Mouse (Mus musculus) adrenal gland, postnatal 4 days (tissue): ENCODE results near the gene Mpv17. TPM values are rescaled to one million over a fixed set of nuclear protein-coding genes. Genes with fewer than 3 reads are reported as not detected.

Source experiments
- DNase-seq, 2 experiments: peaks; one replicate each; pipeline ENCODE4 v3.0.0; 2021 to 2022; ENCODE audit warnings: low spot score in 2 of 2, mixed read lengths in 2 of 2
- total RNA-seq, 2 experiments: library from RNA; stranded (reverse); gene quantifications; 2 replicates each; pipeline ENCODE4 v1.2.3; 2021

Mpv17 gene
- total RNA-seq, 2 experiments from 2014 or later, result 51.9 to 52.7 TPM

GRCm38 (mm10) chr5:31110781-31111180, 43.3 kb downstream of the Mpv17 start:
- DNase-seq, result no peak

GRCm38 (mm10) chr5:31108000-31108490, 46.0 kb downstream of the Mpv17 start, which contains the start of gene Slc30a3:
TSS of gene Slc30a3 (minus strand) at chr5:31108237.
- no peak for DNase-seq

DNA sequence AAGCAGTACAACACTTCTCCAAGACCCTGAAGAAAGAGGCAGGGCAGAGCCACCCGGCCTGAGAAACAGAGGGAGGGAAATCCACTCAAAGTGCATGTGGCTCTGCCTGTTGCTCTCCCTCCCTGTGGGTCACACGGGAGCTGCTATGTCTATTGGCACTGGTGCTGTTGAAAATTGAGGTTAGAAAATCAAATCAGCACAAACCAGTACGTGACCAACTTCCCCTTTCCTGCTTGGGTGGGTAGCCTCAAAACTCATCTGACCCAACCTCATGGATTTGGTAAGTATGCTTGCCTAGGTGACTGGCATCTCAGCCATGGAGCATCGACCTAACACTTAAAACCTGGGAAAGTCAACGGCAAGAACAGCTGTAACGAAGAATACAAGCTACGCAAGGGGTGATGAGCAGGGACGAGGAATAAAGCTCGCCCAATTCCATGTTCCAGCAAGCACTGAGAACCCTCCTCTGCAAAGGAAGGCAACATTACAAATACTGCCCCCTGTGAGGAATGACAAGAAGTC, 48.2 kb downstream of the Mpv17 start, which contains the start of gene Dnajc5g:
Gene Dnajc5g (plus strand): TSS at position 472 of the 522 bp plus-strand sequence.
- DNase-seq, result no peak

GRCm38 (mm10) chr5:31095711-31096480, 58.2 kb downstream of the Mpv17 start:
- DNase-seq, result no peak

GRCm38 (mm10) chr5:31094799-31095691, 59.0 kb downstream of the Mpv17 start:
- DNase-seq, result no peak

GRCm38 (mm10) chr5:31094100-31094798, 59.8 kb downstream of the Mpv17 start:
- DNase-seq, result no peak

DNA sequence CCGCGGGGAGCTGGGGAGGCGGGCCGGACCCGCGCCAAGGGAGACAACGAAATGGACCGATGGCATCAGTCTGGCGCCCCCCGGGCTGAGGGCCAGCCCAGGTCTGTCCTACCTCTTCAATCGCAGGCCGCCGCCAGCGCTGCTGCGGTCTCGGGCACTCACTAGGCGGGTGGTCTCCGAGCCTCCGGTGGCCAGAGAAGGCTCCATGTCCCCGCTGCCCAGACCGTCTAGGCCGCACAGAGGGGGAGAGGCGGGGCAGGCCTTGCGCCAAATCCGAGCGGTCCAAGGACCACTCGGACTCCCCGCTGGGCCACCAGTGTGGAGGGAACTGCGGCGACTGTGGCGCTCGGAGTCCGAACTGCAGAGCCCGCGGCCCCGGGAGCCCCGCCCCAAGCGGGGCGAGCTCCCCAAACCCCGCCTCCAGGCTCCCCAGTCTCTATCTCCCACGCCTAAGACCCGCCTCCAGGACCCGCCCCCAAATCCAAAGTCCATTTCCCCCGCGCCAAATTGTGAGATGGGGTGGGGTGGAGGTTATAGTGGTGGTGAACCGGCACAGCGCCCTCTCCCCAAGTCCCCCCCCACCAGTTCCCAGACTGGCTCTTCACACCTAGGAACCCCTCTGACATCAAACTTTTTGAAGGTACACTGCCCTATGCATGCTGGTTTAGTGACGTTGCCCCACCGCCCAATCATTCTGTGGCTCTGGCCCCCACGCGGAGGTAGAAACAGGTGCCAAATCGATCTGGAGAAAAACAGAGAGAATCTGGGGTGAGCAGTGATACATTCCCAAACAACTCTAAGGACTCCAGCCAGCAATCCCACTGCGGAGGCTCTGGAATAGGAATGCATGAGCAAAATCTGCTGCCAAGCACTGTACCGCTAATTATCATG, 60.7 kb downstream of the Mpv17 start:
- DNase-seq, result no peak

- DNase-seq, result no peak
Measured at GRCm38 (mm10) chr5:31092231-31092975, 61.6 kb downstream of the Mpv17 start.

Other genes starting within 250 kb of the Mpv17 start
- gene Ost4, start 246.5 kb downstream of the Mpv17 start, total RNA-seq, result 100 to 1,000 TPM; 196 to 201 TPM
- gene Emilin1, start 240.8 kb downstream of the Mpv17 start, total RNA-seq, result 100 to 1,000 TPM; 100 to 114 TPM
- gene Khk, start 232.8 kb downstream of the Mpv17 start, total RNA-seq, result 10 to 100 TPM; 57.2 to 64.8 TPM
- 1 to 10 TPM; 3.5 to 6.0 TPM for gene Cgref1, start 208.7 kb downstream of the Mpv17 start, total RNA-seq
- gene Preb, start 193.9 kb downstream of the Mpv17 start, total RNA-seq, result 100 to 1,000 TPM; 131 to 135 TPM
- under 1 TPM; 0.81 to 0.85 TPM for gene Tcf23, start 185.6 kb downstream of the Mpv17 start, total RNA-seq
- gene Atraid, start 105.9 kb downstream of the Mpv17 start, total RNA-seq, result 100 to 1,000 TPM; 109 to 115 TPM
- 10 to 100 TPM; 18.8 to 20.9 TPM for gene Slc5a6, start 105.3 kb downstream of the Mpv17 start, total RNA-seq
- gene Cad, start 99.5 kb downstream of the Mpv17 start, total RNA-seq, result 10 to 100 TPM; 33.0 to 40.2 TPM
- gene Dnajc5g, start 48.0 kb downstream of the Mpv17 start, total RNA-seq, result not detected
- under 1 TPM; 0.34 to 0.50 TPM for gene Slc30a3, start 46.0 kb downstream of the Mpv17 start, total RNA-seq
- gene Trim54, start 37.5 kb downstream of the Mpv17 start, total RNA-seq, result 1 to 10 TPM; 1.8 to 4.2 TPM
- not detected for gene Ucn, start 15.4 kb downstream of the Mpv17 start, total RNA-seq
- gene Gm29609, start 25.7 kb upstream of the Mpv17 start, total RNA-seq, result 1 to 10 TPM; 2.7 to 3.3 TPM
- gene Gtf3c2, start 25.9 kb upstream of the Mpv17 start, total RNA-seq, result 10 to 100 TPM; 87.2 to 88.0 TPM
- 100 to 1,000 TPM; 113 TPM for gene Snx17, start 39.0 kb upstream of the Mpv17 start, total RNA-seq
- 10 to 100 TPM; 36.8 to 41.9 TPM for gene Eif2b4, start 39.2 kb upstream of the Mpv17 start, total RNA-seq
- gene Zfp513, start 48.1 kb upstream of the Mpv17 start, total RNA-seq, result 10 to 100 TPM; 32.3 to 33.7 TPM
- gene Ppm1g, start 66.4 kb upstream of the Mpv17 start, total RNA-seq, result 100 to 1,000 TPM; 107 to 117 TPM
- gene Nrbp1, start 86.6 kb upstream of the Mpv17 start, total RNA-seq, result 100 to 1,000 TPM; 113 TPM
- 1 to 10 TPM in 1 of 2 experiments, under 1 TPM in 1; 0.98 to 1.0 TPM for gene Gm9970, start 87.0 kb upstream of the Mpv17 start, total RNA-seq
- 1 to 10 TPM; 5.7 to 9.1 TPM for gene Krtcap3, start 97.4 kb upstream of the Mpv17 start, total RNA-seq
- 10 to 100 TPM; 40.8 to 44.9 TPM for gene Ift172, start 136.9 kb upstream of the Mpv17 start, total RNA-seq
- gene Fndc4, start 141.8 kb upstream of the Mpv17 start, total RNA-seq, result 10 to 100 TPM; 12.8 to 18.3 TPM
- 10 to 100 TPM in 1 of 2 experiments, under 1 TPM in 1; 0.39 to 17.9 TPM for gene Gckr, start 143.2 kb upstream of the Mpv17 start, total RNA-seq